Mouse (Mus musculus): ENCODE results near the gene Rab3il1. TPM values are rescaled to one million over a fixed set of nuclear protein-coding genes. Genes with fewer than 3 reads are reported as not detected.

The Rab3il1 gene
- total and polyA plus RNA-seq, 2 experiments: 3.1 to 3.8 TPM

- 22% methylated on average over 4 of the region's 4 CpGs for WGBS
- H3K4me1 ChIP-seq (ENCODE audit: control insufficient read depth, insufficient read depth, low read length): peaks cover 6% of the 10 kb centered on the region; the same call in 1 of the 2 replicates
Measured at GRCm38 (mm10) chr19:10046346-10046745, 44.9 kb downstream of the Rab3il1 start.

GRCm38 (mm10) chr19:10046983-10047382, 45.5 kb downstream of the Rab3il1 start:
- TF ChIP-seq POLR2A (IDR thresholded peaks at IDR 0.05; ENCODE audit: extremely low read depth, insufficient read depth, low read length): no peak
- no peak for TF ChIP-seq CTCF (IDR thresholded peaks at IDR 0.05; ENCODE audit: low read depth, low read length)
- Histone ChIP-seq H3K36me3 (ENCODE audit: control insufficient read depth, insufficient read depth, low read length) (no peaks in the 10 kb centered on the region), H3K27ac (replicated peaks; ENCODE audit: insufficient read depth, low read depth, low read length) (no peak overlapping the region), H3K9ac (ENCODE audit: low read depth, low read length) (no peak overlapping the region), H3K27me3 (ENCODE audit: control insufficient read depth, insufficient read depth, low read length) (no peaks in the 10 kb centered on the region), H3K4me3 (ENCODE audit: insufficient read depth, low read depth, low read length) (no peak overlapping the region), H3K79me2 (ENCODE audit: control insufficient read depth, insufficient read depth, low read length) (no peaks in the 10 kb centered on the region), H3K4me1 (ENCODE audit: control insufficient read depth, insufficient read depth, low read length) (peaks cover 6% of the 10 kb centered on the region; the same call in 1 of the 2 replicates)
- no peak for DNase-seq (ENCODE audit: extremely low read depth, low read depth, low spot score)
- 32% methylated on average over 3 of the region's 3 CpGs for WGBS

More at GRCm38 (mm10) chr19:10046346-10046745, 44.9 kb downstream of the Rab3il1 start:
- peak; percentile 64 for DNase-seq (ENCODE audit: extremely low read depth, low read depth, low spot score)
- Histone ChIP-seq H3K27ac (replicated peaks; ENCODE audit: insufficient read depth, low read depth, low read length) (no peak overlapping the region), H3K79me2 (ENCODE audit: control insufficient read depth, insufficient read depth, low read length) (no peaks in the 10 kb centered on the region), H3K36me3 (ENCODE audit: control insufficient read depth, insufficient read depth, low read length) (no peaks in the 10 kb centered on the region), H3K4me3 (ENCODE audit: insufficient read depth, low read depth, low read length) (no peak overlapping the region), H3K27me3 (ENCODE audit: control insufficient read depth, insufficient read depth, low read length) (no peaks in the 10 kb centered on the region), H3K9ac (ENCODE audit: low read depth, low read length) (no peak overlapping the region)
- TF ChIP-seq POLR2A (IDR thresholded peaks at IDR 0.05; ENCODE audit: extremely low read depth, insufficient read depth, low read length) (no peak), CTCF (IDR thresholded peaks at IDR 0.05; ENCODE audit: low read depth, low read length) (no peak)

- H3K36me3 ChIP-seq (ENCODE audit: control insufficient read depth, insufficient read depth, low read length): no peaks in the 10 kb centered on the region
- H3K27me3 ChIP-seq (ENCODE audit: control insufficient read depth, insufficient read depth, low read length): no peaks in the 10 kb centered on the region
- no peak for DNase-seq (ENCODE audit: extremely low read depth, low read depth, low spot score)
- no peaks in the 10 kb centered on the region for H3K79me2 ChIP-seq (ENCODE audit: control insufficient read depth, insufficient read depth, low read length)
- H3K4me3 ChIP-seq (ENCODE audit: insufficient read depth, low read depth, low read length): no peak overlapping the region
- H3K9ac ChIP-seq (ENCODE audit: low read depth, low read length): no peak overlapping the region
- peaks cover 6% of the 10 kb centered on the region; the same call in 1 of the 2 replicates for H3K4me1 ChIP-seq (ENCODE audit: control insufficient read depth, insufficient read depth, low read length)
- no peak overlapping the region for H3K27ac ChIP-seq (replicated peaks; ENCODE audit: insufficient read depth, low read depth, low read length)
- no peak for TF ChIP-seq CTCF (IDR thresholded peaks at IDR 0.05; ENCODE audit: low read depth, low read length)
- no peak for TF ChIP-seq POLR2A (IDR thresholded peaks at IDR 0.05; ENCODE audit: extremely low read depth, insufficient read depth, low read length)
Measured at GRCm38 (mm10) chr19:10049533-10049932, 48.1 kb downstream of the Rab3il1 start.

- H3K36me3 ChIP-seq (ENCODE audit: control insufficient read depth, insufficient read depth, low read length): no peaks in the 10 kb centered on the region
Measured at GRCm38 (mm10) chr19:10050438-10050837, 49.0 kb downstream of the Rab3il1 start.

GRCm38 (mm10) chr19:10052698-10053097, 51.2 kb downstream of the Rab3il1 start:
- H3K27ac ChIP-seq (replicated peaks; ENCODE audit: insufficient read depth, low read depth, low read length): no peak overlapping the region
- TF ChIP-seq CTCF (IDR thresholded peaks at IDR 0.05; ENCODE audit: low read depth, low read length): no peak
- TF ChIP-seq POLR2A (IDR thresholded peaks at IDR 0.05; ENCODE audit: extremely low read depth, insufficient read depth, low read length): no peak
- 44% methylated on average over 4 of the region's 4 CpGs for WGBS

More at GRCm38 (mm10) chr19:10050438-10050837, 49.0 kb downstream of the Rab3il1 start:
- Histone ChIP-seq H3K79me2 (ENCODE audit: control insufficient read depth, insufficient read depth, low read length) (no peaks in the 10 kb centered on the region), H3K4me3 (ENCODE audit: insufficient read depth, low read depth, low read length) (no peak overlapping the region), H3K27ac (replicated peaks; ENCODE audit: insufficient read depth, low read depth, low read length) (no peak overlapping the region), H3K9ac (ENCODE audit: low read depth, low read length) (no peak overlapping the region), H3K27me3 (ENCODE audit: control insufficient read depth, insufficient read depth, low read length) (no peaks in the 10 kb centered on the region), H3K4me1 (ENCODE audit: control insufficient read depth, insufficient read depth, low read length) (peaks cover 7% of the 10 kb centered on the region; the same call in 1 of the 2 replicates)
- TF ChIP-seq CTCF (IDR thresholded peaks at IDR 0.05; ENCODE audit: low read depth, low read length) (no peak), POLR2A (IDR thresholded peaks at IDR 0.05; ENCODE audit: extremely low read depth, insufficient read depth, low read length) (no peak)
- WGBS: 35% methylated on average over 1 of the region's 2 CpGs
- no peak for DNase-seq (ENCODE audit: extremely low read depth, low read depth, low spot score)

GRCm38 (mm10) chr19:10053692-10054260, 52.3 kb downstream of the Rab3il1 start:
- no peaks in the 10 kb centered on the region for H3K27me3 ChIP-seq (ENCODE audit: control insufficient read depth, insufficient read depth, low read length)
- DNase-seq (ENCODE audit: extremely low read depth, low read depth, low spot score): peak; percentile 60
- H3K4me1 ChIP-seq (ENCODE audit: control insufficient read depth, insufficient read depth, low read length): peaks cover 26% of the 10 kb centered on the region
- H3K27ac ChIP-seq (replicated peaks; ENCODE audit: insufficient read depth, low read depth, low read length): no peak overlapping the region
- TF ChIP-seq CTCF (IDR thresholded peaks at IDR 0.05; ENCODE audit: low read depth, low read length) (no peak), POLR2A (IDR thresholded peaks at IDR 0.05; ENCODE audit: extremely low read depth, insufficient read depth, low read length) (0 out of 2 replicates have a peak, but pooled peaks have one; percentile 7)
- no peak overlapping the region for H3K4me3 ChIP-seq (ENCODE audit: insufficient read depth, low read depth, low read length)
- no peaks in the 10 kb centered on the region for H3K79me2 ChIP-seq (ENCODE audit: control insufficient read depth, insufficient read depth, low read length)
- H3K36me3 ChIP-seq (ENCODE audit: control insufficient read depth, insufficient read depth, low read length): peaks cover 4% of the 10 kb centered on the region
- 59% methylated on average over 10 of the region's 10 CpGs for WGBS
- H3K9ac ChIP-seq (ENCODE audit: low read depth, low read length): no peak overlapping the region

More at GRCm38 (mm10) chr19:10052698-10053097, 51.2 kb downstream of the Rab3il1 start:
- H3K4me1 ChIP-seq (ENCODE audit: control insufficient read depth, insufficient read depth, low read length): peaks cover 16% of the 10 kb centered on the region
- H3K9ac ChIP-seq (ENCODE audit: low read depth, low read length): no peak overlapping the region
- H3K4me3 ChIP-seq (ENCODE audit: insufficient read depth, low read depth, low read length): no peak overlapping the region
- no peaks in the 10 kb centered on the region for H3K27me3 ChIP-seq (ENCODE audit: control insufficient read depth, insufficient read depth, low read length)
- DNase-seq (ENCODE audit: extremely low read depth, low read depth, low spot score): peak; percentile 45
- peaks cover 4% of the 10 kb centered on the region for H3K36me3 ChIP-seq (ENCODE audit: control insufficient read depth, insufficient read depth, low read length)
- no peaks in the 10 kb centered on the region for H3K79me2 ChIP-seq (ENCODE audit: control insufficient read depth, insufficient read depth, low read length)
